Mouse (Mus musculus) fibroblast of lung, adult 2 months (primary cell): ENCODE results near the gene Cacnb2.

Source experiments
- DNase-seq: peaks from one replicate; pipeline ENCODE4 v3.0.0-alpha.2; 2011; ENCODE audit warnings: low read depth

Gene Cacnb2

DNA sequence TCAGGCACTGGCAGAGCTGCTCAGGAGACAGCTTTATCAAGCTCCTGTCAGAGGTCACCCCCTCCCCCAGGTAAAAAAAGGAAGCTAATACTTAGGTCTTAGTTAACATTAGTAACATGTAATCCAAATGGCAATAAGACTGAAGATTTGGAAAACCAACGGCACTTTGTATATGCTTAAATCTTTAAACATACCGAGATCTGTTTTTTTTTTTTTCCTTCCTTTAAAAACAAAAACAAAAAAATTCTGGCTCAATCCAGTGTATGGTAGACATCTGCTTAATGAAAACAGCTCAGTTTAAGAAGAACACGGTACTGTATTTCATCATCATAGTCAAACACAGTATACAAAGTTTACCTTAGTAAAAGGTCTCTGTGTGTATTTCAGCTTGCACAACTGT, at the start of gene Cacnb2:
Cacnb2 (plus strand) TSS at position 301 of the 400 bp plus-strand sequence.
- no peak for DNase-seq

DNA sequence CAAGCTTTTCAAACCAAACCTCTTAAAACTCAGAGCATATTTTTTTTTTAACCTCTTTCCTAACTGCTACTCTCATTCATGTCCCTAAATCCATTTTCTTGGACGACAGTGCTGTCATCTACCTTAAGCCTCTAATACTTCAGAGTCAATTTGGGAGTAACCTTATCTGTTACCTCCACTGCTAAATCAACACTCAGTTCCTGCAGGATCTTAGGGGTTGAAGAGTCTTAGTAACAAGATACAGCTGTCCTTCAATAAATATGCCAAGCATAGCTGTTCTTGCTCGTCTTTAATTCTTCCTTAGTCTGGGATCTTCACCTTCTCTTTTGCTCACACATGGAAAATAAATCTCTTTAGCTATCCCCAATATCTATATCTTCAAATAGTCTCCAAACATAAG, 34.9 kb upstream of the Cacnb2 start:
- DNase-seq = no peak

GRCm38 (mm10) chr2:14571300-14571699, 31.6 kb upstream of the Cacnb2 start:
- no peak for DNase-seq

DNA sequence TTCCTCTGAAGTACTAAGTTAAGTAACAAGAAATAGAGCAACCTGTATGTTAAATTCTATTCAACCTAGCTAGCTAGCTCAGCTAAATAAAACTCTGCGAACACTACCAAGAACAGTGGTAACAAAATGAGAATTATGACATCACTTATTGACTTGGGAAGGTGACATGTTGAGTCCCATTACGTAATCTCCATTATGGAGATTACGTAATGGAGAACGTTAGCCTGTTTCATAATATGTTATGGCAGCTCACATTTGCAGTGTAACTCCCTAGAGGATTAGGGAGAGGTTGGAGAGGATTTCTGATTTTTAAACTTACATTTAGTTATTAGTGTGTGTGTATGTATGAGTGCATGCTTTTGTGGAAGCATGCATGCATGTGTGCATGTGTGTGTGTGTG, 13.3 kb upstream of the Cacnb2 start:
- DNase-seq = no peak

DNA sequence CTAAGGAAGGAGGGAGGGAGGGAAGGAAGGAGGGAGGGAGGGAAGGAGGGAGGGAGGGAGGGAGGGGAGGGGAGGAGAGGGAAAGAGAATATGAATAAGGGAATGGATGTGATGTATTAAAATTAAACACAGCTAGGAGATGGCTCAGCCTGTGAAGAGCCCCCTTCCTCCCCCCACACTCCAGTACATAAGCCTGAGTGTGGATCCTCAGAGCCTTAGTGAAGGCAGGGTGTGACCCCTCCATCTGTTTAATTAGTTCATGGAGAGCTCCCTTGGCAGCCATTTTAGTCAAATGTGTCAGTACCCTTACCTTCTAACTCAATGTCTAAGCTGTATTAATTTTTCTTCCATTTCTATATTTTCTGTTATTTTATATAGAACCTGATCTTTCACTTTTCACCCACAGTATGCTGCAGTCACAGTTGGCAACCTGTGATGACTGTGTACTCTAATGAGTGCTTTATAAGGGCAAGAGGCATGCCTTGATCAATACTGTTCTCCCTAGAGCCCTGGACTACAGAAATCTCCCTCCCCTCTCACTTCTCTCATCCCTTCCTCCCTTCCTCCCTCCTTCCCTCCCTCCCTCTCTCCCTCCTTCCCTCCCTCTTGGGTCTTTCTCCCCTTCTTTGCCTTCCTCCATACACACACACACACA, 4.9 kb upstream of the Cacnb2 start:
- DNase-seq = no peak

DNA sequence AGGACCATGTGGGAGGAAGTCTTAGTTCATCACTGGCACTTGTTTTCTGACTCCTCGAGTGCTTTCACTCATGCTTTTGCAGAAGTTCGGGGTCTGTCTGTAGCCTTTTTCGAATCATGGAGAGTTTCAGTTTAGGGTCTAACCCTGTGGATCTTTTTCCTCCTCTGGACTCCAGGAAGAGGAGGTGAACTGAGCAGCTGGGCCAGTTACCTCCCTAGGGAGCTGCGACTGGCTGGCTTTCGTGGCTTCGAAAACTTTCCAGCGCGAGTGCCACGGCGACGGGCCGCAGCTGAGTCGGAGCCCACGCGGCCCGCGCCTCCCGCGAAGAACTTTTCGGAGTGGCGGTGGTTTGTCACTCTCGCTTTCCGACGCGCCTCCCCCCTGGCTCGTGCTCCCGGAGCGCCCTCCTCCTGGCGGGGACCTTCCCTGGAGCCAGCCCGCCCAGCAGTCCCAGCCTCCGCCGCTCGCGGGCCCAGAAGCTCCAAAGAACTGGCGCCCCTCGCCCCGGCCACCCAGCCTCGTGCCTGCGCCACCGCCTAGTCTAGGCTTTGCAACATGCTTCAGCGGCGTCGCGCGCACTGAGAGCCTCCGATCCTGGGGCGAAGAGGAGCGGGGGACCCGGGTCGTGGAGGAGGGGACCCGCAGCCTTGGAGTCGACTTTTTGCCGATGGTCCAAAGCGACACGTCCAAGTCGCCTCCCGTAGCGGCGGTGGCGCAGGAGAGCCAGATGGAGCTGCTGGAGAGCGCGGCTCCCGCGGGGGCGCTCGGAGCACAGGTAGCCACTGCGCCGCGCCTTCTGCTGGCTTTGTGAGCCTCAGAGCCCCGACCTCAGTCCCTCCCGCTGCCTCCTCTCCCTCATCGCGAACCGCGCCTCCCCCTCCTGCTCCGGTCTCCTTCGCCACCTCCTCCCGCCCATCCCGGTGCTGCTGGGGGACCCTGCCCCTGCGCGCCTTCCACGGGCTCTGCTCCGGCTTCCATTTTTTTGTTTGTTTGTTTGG, 1.2 kb downstream of the Cacnb2 start:
- DNase-seq = no peak

- DNase-seq = no peak
Observed at GRCm38 (mm10) chr2:14604791-14605190, 1.9 kb downstream of the Cacnb2 start.

- no peak for DNase-seq
Observed at GRCm38 (mm10) chr2:14605207-14605606, 2.3 kb downstream of the Cacnb2 start.

DNA sequence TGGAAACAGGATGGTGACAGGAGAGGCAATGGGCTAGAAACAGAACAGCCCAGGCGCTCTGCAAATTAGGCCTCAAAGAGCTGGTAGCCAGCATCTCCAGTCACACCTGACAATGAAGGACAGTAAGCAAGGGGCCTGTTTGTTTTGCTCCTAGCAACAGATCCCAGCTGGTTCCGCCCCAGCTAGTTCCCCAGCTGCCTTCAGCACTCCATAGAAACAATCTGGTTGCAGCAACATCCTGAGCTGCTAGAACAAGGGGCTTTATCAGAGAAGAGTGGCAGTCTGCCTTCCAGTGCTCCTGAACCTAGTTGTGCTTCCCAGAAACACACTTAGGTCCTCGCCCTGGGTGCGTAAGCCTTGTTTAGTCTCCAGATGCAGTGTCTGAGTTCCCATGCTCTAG, 5.7 kb downstream of the Cacnb2 start:
- no peak for DNase-seq

- no peak for DNase-seq
Observed at GRCm38 (mm10) chr2:14612705-14613104, 9.8 kb downstream of the Cacnb2 start.

GRCm38 (mm10) chr2:14616361-14616760, 13.5 kb downstream of the Cacnb2 start:
- no peak for DNase-seq

DNA sequence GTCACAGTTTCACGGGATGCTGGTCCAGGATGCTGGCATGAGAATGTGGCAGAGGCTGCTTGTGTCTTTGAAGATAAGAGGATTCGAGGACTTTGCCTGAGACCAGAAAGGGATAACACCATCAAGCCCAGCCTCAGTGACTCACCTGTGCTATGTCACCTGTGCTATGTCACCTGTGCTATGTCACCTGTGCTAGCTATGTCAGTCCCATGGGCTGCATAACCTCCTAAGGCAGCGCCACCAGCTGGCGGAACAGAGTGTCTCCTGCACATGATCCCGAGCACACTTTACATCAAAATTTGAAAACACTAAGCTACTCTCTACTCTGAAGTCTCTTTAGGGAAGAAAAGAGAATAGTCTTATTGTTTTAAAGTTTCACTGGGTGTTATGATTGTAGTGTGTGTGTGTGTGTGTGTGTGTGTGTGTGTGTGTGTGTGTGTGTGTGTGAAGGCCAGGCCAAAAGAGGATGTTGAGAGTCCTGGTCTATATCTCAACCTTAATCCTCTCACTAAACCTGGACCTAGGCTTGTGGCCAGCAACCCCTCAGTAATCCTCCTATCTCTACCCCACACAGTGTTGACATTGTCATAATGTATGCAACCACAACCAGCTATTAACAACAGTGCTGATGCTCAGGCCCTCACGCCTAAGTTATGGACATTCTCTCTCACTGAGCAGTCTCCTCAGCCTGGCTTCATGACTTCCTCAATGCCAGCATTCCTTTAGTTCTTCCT, 17.4 kb downstream of the Cacnb2 start:
- no peak for DNase-seq

DNA sequence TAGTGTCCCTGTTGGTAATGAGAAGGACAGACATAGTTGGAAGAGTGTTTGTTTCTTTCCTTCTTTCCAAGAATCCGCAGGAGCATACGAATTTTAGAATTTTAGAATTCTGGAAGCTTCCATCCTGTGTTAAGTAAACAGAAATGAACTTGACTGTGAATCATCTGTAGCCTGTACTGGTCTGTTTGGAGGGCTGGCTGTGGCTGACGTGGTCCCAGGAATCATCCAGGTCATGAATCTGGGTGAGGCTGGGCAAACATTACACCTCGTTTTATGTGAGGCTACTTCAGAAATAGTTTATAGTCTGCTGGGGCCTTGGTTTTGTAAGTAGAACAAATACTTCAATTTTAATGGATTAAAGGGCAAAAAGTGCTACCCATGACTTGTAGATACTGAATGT, 18.0 kb downstream of the Cacnb2 start:
- DNase-seq = no peak

- DNase-seq = no peak
Observed at GRCm38 (mm10) chr2:14623820-14624219, 20.9 kb downstream of the Cacnb2 start.

DNA sequence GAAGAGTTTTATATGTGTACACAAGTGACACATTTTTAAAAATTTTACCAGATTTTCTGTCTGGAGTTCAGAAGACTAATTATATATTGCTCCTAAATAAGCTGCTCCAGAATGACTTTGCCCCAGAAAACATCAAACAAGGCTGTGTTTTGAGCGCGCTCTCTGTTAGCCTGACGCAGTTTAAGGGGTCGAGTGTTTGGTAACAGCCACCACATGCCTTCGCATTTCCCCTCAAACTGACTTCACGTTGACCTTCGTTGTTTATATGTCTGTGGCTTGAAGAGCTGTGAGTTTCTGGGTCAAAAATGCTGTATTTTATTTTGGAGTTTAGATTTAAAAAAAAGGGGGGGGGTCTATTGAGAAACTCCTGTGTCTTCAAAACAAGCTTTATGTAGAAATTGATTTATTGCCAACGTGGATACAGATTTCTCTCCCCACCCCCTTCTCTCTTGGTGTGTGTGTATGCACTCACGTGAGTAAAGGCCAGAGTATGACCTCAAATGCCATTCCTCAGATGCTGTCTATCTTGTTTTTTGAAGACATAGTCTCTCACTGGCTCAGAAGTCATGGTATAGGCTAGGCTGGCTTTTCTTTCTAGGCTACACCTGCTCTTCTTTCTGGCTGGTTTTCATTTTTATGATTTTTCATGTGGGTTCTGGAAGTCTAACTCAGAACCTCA, 27.1 kb downstream of the Cacnb2 start:
- no peak for DNase-seq

DNA sequence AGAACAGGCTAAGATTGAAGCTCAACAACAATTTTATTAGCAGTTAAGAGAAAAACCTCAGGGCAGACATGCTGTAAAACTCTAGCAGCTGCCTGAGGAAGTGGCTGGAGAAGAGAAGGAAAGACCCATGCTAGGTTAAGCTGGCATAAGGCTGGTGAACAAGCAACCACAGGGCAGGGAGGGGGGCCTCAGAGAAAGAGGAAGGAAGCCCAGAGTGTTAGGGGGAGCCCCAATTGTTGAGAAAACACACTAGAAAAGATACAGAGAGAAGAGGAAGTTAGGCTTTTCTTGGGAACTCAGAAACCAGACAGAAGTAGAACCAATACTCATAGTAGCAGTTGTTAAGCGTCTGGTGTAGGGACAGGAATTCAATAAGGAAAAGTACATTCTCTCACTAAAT, 28.7 kb downstream of the Cacnb2 start:
- no peak for DNase-seq

DNA sequence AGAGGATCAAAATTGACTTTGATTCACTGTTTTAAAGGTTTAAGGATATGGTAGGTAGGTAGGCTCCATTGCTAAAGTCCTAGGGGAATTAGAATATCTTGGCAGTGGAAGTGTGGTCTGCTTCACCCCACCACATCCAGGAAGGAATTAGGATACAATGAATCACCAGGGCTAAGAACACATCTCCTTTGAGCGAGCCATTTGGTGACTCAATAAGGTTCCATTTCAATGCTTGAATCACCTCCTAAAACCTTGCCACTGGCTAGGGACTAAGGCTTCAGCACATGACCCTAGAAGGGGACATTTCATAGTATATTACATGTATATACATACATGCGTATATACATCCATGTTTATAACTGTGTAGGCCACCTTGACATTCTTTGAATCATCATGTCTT, 30.3 kb downstream of the Cacnb2 start:
- DNase-seq = peak; percentile 7

DNA sequence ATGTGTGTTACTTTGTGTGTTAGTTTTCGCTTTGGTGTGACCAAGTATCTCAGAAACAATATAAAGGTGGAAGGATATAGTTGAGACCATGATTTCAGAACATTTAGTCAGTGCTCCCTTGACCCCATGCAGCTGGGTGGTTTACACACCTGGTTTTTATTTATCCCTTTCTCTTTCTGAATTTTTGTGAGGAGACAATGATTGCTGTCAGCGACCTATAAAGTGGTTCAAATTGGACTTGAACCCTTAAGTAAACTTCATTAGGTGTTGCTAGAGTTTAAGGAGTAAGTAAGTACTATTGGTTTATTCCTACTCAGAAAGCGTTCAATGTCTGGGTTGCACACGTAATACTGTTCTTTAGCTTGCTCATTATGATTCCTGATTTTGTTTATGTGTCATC, 36.4 kb downstream of the Cacnb2 start:
- DNase-seq = no peak

DNA sequence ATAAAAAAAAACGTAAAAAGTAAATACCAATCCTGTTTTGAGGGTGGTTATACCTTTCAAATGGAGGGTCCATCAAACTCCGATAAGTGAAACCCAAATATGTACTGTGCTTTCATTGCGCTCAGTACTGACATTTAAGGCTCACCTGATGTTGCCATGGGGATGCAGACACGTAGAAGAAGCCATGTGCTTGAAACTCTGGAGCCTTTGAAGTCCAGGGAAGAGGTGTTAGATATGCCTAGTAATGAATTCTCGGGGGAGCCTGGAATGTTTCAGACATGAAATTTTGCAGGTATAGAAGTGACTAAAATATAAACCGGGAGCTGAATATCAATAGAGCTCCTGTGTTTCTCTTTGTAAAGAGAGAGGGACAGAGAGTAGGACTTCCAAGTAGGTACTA, 37.0 kb downstream of the Cacnb2 start:
- no peak for DNase-seq

- peak; percentile 10 for DNase-seq
Observed at GRCm38 (mm10) chr2:14641040-14641439, 38.2 kb downstream of the Cacnb2 start.

- DNase-seq = no peak
Observed at GRCm38 (mm10) chr2:14651268-14651667, 48.4 kb downstream of the Cacnb2 start.

DNA sequence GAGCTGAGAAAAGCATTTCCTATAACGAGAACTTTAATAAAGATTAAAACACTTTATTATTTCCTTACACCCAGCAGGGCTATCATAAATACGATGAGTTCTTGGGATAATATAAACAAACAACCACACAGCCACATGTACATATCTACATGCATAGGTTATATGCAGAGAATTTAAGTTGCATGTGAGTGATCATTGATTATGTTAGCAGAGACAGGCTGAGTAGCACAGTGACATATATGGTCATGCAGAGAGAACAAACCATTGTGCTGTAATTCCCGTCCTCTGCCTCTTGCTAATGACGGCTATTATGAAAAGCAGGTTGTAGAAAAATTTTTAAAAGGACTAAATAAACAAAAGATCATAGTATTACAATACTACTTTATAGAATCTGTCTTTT, 53.8 kb downstream of the Cacnb2 start:
- DNase-seq = no peak
